Mouse (Mus musculus) G1E (cell line): ENCODE measurements at regions not wholly inside any gene's neighbourhood (a gene's known extent, or its start where the extent isn't known, plus 50 kb on each side); places are given as distances from the start of the nearest gene placed in this dataset.

ENCODE experiments used
- CTCF ChIP-seq: IDR thresholded peaks from 2 replicates; pipeline ENCODE4 v1.5.1; 2012; ENCODE audit warnings: low read depth, low read length, inconsistent platforms, mixed read lengths
- GATA1 ChIP-seq: IDR thresholded peaks from 2 replicates; pipeline ENCODE4 v1.6.1; 2012; ENCODE audit warnings: borderline replicate concordance, low read length, inconsistent platforms, mixed read lengths
- POLR2AphosphoS5 ChIP-seq: IDR thresholded peaks from 2 replicates; pipeline ENCODE4 v1.6.1; 2012; ENCODE audit warnings: low read depth, low read length, inconsistent platforms; ENCODE audit not compliant: insufficient replicate concordance

DNA sequence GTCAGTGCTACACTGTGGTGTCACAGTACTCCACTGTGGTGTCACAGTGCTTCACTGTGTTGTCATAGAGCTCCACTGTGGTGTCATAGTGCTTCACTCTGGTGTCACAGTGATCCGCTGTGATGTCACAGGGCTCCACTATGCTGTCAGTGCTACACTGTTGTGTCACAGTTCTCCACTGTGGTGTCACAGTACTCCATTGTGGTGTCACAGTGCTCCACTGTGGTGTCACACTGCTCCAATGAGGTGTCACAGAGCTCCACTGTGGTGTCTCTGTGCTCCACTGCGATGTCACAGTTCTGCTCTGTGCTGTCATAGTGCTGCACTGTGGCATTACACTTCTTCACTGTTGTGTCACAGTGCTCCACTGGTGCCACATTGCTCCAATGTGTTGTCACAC, 107.5 kb upstream of the Scaf8 start:
- TF ChIP-seq POLR2AphosphoS5 (no peak), CTCF (no peak), GATA1 (no peak)
